Mouse (Mus musculus) B cell, adult 2 months (primary cell): ENCODE measurements around the gene Olfr1240.

Experiments used
- DNase-seq, 2 experiments: peaks; one replicate each; pipeline ENCODE4 v3.0.0; 2022

Gene Olfr1240

DNA sequence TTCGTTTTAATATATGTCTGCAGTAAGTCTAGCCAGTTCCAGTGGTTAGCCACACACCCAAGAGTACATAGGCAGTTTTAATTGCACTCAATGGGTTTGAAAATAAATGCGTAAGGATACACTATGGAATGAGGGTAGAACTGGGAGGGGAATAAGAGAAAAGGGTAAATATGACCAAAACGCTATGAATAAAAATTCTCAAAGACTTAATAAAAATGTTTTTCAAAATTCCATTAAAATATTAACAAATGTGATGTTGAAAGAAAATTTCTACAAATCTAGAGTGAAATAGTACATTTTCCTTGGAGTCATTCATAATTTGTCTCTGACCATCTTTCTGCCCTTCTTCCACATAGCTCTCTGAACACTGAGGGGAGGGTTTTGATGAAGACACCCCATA, at the start of gene Olfr1240:
Gene Olfr1240 (minus strand): TSS at position 101 of the 400 bp plus-strand sequence.
- DNase-seq: no peak

DNA sequence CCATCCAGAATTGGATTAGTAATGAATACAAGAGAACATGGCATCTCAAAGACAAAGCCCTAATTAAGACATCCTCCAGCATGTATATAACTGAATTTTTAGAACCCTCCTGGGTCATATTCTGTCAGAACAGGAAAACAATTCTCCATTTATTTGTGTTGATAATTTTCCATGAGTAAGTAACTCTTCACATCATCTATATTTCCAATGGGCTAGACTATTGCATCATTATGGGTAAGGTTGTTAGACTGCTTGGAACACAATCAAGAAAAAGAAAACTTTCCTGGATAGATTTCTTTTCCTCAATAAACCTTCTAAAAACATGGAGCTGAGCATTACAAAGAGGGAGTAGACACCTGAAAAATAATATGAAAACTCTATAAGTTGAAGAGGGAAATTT, 44.2 kb upstream of the Olfr1240 start, which contains the start of gene Olfr1241:
Gene Olfr1241 (minus strand): TSS at position 101 of the 400 bp plus-strand sequence.
- no peak for DNase-seq

DNA sequence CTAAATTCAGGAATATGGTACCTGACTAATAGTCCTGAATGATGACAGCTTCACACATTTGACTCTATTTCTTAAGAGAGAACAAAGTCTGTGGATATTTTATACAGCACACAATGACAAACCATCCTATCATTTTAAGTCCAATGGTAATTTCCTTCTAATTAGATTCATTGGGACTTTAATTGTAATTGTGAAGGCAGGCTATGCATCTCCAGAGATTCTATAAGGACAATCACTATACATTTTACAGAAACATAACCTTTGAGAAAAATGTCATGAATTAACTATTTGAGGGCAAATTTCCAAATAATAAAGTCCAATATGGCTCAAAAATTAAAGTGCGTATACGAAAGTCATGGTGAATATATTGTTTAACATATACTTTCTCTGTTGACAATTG, 22.5 kb downstream of the Olfr1240 start, which contains the start of gene Olfr1239:
Gene Olfr1239 (minus strand): TSS at position 101 of the 400 bp plus-strand sequence.
- no peak for DNase-seq

DNA sequence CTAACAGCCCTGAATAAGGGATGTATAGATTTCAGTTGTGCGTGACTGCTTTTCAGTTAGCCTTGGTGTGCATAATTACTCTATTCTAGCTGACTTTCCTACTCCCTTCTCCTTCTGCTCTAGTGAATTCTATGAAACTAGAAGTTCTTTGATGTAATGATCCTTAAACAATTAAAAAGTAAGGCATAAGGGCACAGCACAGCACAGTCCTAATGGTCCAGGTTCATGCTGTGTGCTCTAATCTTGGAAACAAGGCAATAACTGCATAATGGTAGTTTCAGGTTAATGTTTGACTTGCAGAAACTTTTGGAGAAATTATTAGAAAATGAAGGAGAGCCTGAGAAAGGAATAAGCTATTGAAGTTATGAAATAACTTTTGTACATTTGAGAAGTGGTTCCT, 28.2 kb downstream of the Olfr1240 start:
- DNase-seq: no peak

DNA sequence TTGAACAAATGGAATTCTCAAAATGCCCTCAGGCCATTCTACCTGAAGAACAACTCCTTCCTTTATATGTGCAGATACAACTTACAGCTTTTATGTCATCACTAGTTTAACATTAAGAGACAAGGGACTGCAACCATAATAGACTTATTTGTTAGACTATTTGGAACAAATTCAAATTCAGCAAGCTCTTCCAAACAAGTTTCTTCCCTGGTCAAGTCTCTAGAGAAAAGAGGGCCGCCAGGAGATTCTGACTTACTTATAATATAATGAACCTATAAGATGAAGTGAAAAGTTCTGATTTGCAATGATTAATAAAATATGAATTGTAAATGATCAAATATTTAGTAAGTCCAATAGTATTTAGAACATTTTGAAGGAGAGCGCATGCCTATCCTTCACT, 33.2 kb downstream of the Olfr1240 start, which contains the start of gene Olfr1238:
Gene Olfr1238 (minus strand): TSS at position 101 of the 400 bp plus-strand sequence.
- DNase-seq: no peak

DNA sequence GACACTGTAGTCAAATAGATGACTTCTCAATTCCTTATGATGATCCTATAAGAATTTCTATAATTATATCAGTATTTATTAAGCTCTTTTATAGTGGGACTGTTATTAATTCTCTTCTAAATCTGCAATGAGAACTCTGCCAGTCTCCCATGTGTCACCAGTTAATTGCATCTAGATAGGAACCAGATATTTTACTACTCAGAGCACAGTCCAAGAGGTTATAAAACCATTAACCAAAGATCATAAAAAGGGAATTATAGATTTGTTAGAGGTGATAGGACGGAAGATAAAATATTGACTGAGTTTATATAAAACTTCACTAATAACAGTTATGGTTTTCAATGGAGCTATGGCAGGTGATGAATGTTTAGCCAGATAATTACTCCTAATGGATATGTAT, 41.9 kb downstream of the Olfr1240 start:
- DNase-seq: no peak
